Comparison of ENCODE assay signal across 22 mouse cellular contexts in genomic region chr17:78283271-78283992, GRCm38 (mm10).
A peak's percentile ranks its signal among the peaks of the same experiment; 100 is the strongest.
DNase-seq lines count a peak whose midpoint lies in the region; ATAC-seq and TF ChIP-seq lines count a peak whose summit lies in the region.
"Had no signal": no experiment of that assay in that cellular context is flagged by ENCODE, and none has a peak within 500 bp of the region (broad histone marks: within the 10 kb centered on the region; RNA-seq: fewer than 3 reads in every experiment).

No protein-coding gene starts in this region.

- H3K27me3 ChIP-seq in kidney, adult 2 months (replicated peaks; ENCODE audit: control insufficient read depth, insufficient read depth, low read length), result no peaks in the 10 kb centered on the region
- H3K27me3 ChIP-seq in kidney, embryonic 16.5 days (ENCODE audit: insufficient read depth, low read length), result no peaks in the 10 kb centered on the region
- H3K27me3 ChIP-seq: embryonic facial prominence, embryonic 13.5 days; hindbrain, embryonic 15.5 days; liver, embryonic 13.5 days; midbrain, embryonic 13.5 days; neural tube, embryonic 15.5 days had no signal

- no peaks in the 10 kb centered on the region for H3K9me3 ChIP-seq in kidney, embryonic 16.5 days (ENCODE audit: low read length)
- H3K9me3 ChIP-seq: embryonic facial prominence, embryonic 13.5 days; forebrain, embryonic 10.5 days; heart, embryonic 10.5 days; hindbrain, embryonic 15.5 days; liver, embryonic 13.5 days; midbrain, embryonic 13.5 days; neural tube, embryonic 15.5 days had no signal

- no peak overlapping the region for H3K4me3 ChIP-seq in kidney, adult 2 months (ENCODE audit: insufficient read depth, low read depth, low read length)
- no peak overlapping the region for H3K4me3 ChIP-seq in kidney, embryonic 16.5 days (ENCODE audit: low read length)
- H3K4me3 ChIP-seq: embryonic facial prominence, embryonic 13.5 days; forebrain, embryonic 10.5 days; heart, embryonic 10.5 days; hindbrain, embryonic 15.5 days; liver, embryonic 13.5 days; midbrain, embryonic 13.5 days; myocyte; neural tube, embryonic 15.5 days had no signal

- no peak for TF ChIP-seq CTCF in kidney, adult 2 months (conservative IDR thresholded peaks at IDR 0.05; ENCODE audit: insufficient read depth, insufficient read length, low read depth, low read length)

- DNase-seq in lung, postnatal 25 days (ENCODE audit: low spot score), result peak; percentile 35
- DNase-seq in lung, postnatal 4 days, result no peak
- peak; percentile 69 for DNase-seq in kidney, adult 2 months
- peak; percentile 58 for DNase-seq in lung, postnatal 36 days
- DNase-seq in gastrocnemius, postnatal 10 days, result no peak
- no peak for DNase-seq in embryo, embryonic 9.5 days (ENCODE audit: extremely low spot score)
- DNase-seq: adrenal gland, postnatal 36 days; cerebellum, adult 8-10 months; gastrocnemius, postnatal 14 days; heart, postnatal 10 days; layer of hippocampus, adult 9-11 months; liver, embryonic 13.5 days; thymus, adult 2 months had no signal

- H3K27ac ChIP-seq in kidney, adult 2 months (ENCODE audit: insufficient read depth, low read depth, low read length), result no peak overlapping the region
- peak overlapping the region; percentile 63 for H3K27ac ChIP-seq in kidney, embryonic 16.5 days (ENCODE audit: low read length)
- H3K27ac ChIP-seq: embryonic facial prominence, embryonic 13.5 days; forebrain, embryonic 10.5 days; heart, embryonic 10.5 days; hindbrain, embryonic 15.5 days; liver, embryonic 13.5 days; midbrain, embryonic 13.5 days; neural tube, embryonic 15.5 days had no signal

- H3K9ac ChIP-seq in kidney, embryonic 16.5 days (replicated peaks; ENCODE audit: low read length), result no peak overlapping the region
- H3K9ac ChIP-seq: embryonic facial prominence, embryonic 13.5 days; hindbrain, embryonic 15.5 days; liver, embryonic 13.5 days; midbrain, embryonic 13.5 days; neural tube, embryonic 15.5 days had no signal

- ATAC-seq in kidney, embryonic 16.5 days (ENCODE audit: low FRiP score, low TSS enrichment), result peak; percentile 75
- ATAC-seq: intestine, postnatal 0 days had no signal

- TF ChIP-seq POLR2A in kidney, adult 2 months (IDR thresholded peaks at IDR 0.05; ENCODE audit: low read depth, low read length), result no peak

- H3K36me3 ChIP-seq in kidney, adult 2 months (ENCODE audit: control insufficient read depth, insufficient read depth, low read length), result no peaks in the 10 kb centered on the region
- H3K36me3 ChIP-seq in kidney, embryonic 16.5 days (ENCODE audit: insufficient read depth, low read length), result no peaks in the 10 kb centered on the region
- H3K36me3 ChIP-seq: hindbrain, embryonic 15.5 days; liver, embryonic 13.5 days; midbrain, embryonic 13.5 days; neural tube, embryonic 15.5 days had no signal

- 54% methylated on average over 11 of the region's 11 CpGs for WGBS in kidney, adult 2 months
- 43% methylated on average over 11 of the region's 11 CpGs for WGBS in kidney, embryonic 16.5 days

- no peak overlapping the region for H3K4me2 ChIP-seq in kidney, embryonic 16.5 days (replicated peaks; ENCODE audit: low read depth, low read length)
- H3K4me2 ChIP-seq: embryonic facial prominence, embryonic 13.5 days; hindbrain, embryonic 15.5 days; liver, embryonic 13.5 days; midbrain, embryonic 13.5 days; neural tube, embryonic 15.5 days had no signal

- no peaks in the 10 kb centered on the region for H3K4me1 ChIP-seq in kidney, adult 2 months (ENCODE audit: control insufficient read depth, insufficient read depth, low read length)
- peaks cover 44% of the 10 kb centered on the region for H3K4me1 ChIP-seq in kidney, embryonic 16.5 days (ENCODE audit: insufficient read depth, low read length)

Comparison
In these comparisons a context has a peak if more than half of its experiments do, and no peak if none do; other contexts are left out.
1. DNase-seq: peak in lung, postnatal 25 days (single experiment), kidney, adult 2 months (single experiment) and lung, postnatal 36 days (single experiment); none in lung, postnatal 4 days (0 of 2), gastrocnemius, postnatal 10 days (single experiment) and embryo, embryonic 9.5 days (single experiment).